Mouse (Mus musculus): ENCODE results near the gene Fscn2. TPM values are rescaled to one million over a fixed set of nuclear protein-coding genes. Genes with fewer than 3 reads are reported as not detected.
A peak's percentile ranks its signal among the peaks of the same experiment; 100 is the strongest.

Fscn2 gene
- polyA plus RNA-seq, 1 experiment = not detected

DNA sequence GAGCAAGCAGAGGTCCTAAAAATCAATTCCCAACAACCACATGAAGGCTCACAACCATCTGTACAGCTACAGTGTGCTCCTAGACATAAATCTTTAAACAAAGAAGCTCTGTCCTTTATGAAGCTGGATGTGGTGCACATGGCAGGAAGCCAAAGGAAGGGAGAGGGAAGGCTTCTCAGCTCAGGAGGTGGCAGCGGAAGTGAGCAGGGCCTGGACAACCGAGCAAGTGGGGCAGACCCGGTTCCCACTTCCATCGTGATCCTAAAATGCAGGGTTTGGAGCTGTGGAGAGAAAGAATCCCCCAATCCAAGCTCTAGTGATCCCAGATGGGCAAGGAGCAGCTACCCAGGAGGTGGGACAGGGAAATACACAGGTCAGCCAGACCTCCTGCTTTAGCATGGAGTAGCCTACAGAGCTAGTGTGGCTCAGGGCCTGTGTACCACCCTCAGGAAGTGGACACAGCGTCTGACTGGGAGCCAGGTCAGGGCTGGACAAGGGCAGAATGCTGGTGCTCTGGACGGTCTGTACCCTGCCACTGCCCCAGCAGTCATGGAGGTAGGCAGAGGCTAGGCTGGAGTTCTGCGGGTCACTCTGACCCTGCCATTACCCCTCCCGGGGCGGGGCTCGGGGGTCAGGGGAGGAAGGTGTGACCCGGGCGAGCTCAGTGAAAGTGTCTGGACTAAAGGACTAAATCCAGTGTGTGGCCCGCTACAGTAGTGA, 8.6 kb upstream of the Fscn2 start:
- Histone ChIP-seq H3K4me3 (replicated peaks; ENCODE audit: control insufficient read depth, low read depth, low read length) (no peak overlapping the region), H3K4me1 (ENCODE audit: control insufficient read depth, insufficient read depth, low read length) (peaks cover 8% of the 10 kb centered on the region; the same call in 1 of the 2 replicates), H3K27ac (ENCODE audit: control insufficient read depth, insufficient read depth, low read depth, low read length, poor library complexity) (peak overlapping the region; percentile 88)
- 45% methylated on average over 13 of the region's 13 CpGs for WGBS
- TF ChIP-seq CTCF (IDR thresholded peaks at IDR 0.05; ENCODE audit: control insufficient read depth, insufficient read depth, low read length) (no peak), POLR2A (IDR thresholded peaks at IDR 0.05; ENCODE audit: borderline replicate concordance, control insufficient read depth, low read depth, low read length) (0 out of 2 replicates have a peak, but pooled peaks have one; percentile 14)

DNA sequence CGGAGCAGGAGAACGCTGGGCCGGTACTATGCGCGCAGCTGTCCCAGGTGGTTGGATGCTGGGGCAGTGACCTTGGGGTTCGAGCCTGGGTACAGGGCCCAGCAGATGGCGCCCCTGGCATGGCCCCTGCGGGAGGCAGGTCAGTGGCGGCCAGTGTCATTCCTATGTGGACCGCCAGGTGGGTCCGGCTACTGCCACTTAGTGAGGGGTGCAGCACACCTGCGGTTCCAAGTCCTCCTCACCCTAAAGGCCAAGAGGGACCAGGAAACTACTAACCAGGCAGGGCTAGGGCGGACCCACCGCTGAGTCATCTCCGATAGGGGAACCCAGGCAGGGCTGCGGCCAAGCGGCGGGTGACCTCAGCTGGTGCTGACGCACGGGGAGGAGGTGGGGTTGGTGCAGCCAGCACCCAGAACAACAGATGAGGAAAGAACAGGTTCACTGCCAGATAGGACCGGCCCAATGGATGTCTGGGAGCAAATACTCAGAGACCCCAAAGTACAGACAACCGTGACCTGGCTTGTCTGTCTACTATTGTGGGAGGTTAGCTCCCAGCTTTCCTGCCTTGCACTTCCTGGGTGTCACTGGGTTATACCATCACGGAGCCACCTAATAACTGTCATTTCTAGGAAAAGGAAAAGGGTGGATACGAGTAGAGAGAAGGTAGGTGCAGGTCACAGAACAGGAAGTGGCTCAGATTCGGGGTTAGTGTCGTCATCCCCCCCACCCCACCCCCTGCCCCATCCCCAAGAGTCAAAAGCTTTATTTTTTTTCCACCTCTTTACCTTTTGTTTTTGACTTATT, 7.6 kb upstream of the Fscn2 start:
- TF ChIP-seq CTCF (IDR thresholded peaks at IDR 0.05; ENCODE audit: control insufficient read depth, insufficient read depth, low read length) (peak; percentile 78), POLR2A (IDR thresholded peaks at IDR 0.05; ENCODE audit: borderline replicate concordance, control insufficient read depth, low read depth, low read length) (peak; percentile 80)
- WGBS = 2% methylated on average over 26 of the region's 26 CpGs
- peaks cover 8% of the 10 kb centered on the region; the same call in 1 of the 2 replicates for H3K4me1 ChIP-seq (ENCODE audit: control insufficient read depth, insufficient read depth, low read length)
- peak overlapping the region; percentile 25 for H3K4me3 ChIP-seq (replicated peaks; ENCODE audit: control insufficient read depth, low read depth, low read length)
- peak overlapping the region; percentile 88 for H3K27ac ChIP-seq (ENCODE audit: control insufficient read depth, insufficient read depth, low read depth, low read length, poor library complexity)

DNA sequence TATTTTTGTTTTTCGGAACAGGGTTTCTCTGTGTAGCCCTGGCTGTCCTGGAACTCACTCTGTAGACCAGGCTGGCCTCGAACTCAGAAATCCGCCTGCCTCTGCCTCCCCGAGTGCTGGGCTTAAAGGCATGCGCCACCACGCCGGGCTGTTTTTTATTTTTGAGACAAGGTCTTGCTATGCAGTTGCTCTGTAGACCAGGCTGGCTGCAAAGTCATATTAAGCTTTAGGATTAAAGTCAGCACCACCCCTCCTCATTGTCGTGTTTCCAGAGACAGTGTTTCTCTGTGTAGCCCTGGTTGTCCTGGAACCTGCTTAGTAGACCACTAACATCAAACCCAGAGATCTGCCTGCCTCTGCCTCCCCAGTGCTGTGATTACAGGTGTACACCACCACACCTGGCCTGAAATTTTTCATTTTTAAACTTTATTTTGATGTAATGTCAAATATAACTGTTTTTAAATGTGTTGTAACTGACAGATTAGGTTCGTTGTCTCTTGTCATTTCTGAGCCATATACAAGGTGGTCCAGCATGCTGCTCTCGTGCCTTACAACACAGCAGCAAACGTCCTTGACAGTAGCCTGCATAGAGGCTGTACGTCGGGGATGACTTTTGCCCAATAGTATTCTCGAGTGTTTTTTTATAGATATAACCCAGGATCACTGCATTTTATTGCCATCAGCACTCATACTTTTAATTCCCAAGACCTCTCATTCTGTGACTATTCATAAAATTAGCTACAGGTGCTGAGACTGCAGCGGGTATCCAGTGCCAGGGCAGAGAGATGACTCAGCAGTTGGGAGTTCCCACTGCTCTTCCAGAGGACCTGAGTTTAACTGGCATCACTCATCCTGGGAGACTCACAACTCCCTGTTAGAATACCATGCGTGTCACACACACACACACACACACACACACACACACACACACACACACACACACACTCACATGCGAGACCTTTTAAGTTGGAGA, 6.7 kb upstream of the Fscn2 start:
- Histone ChIP-seq H3K4me3 (replicated peaks; ENCODE audit: control insufficient read depth, low read depth, low read length) (no peak overlapping the region), H3K4me1 (ENCODE audit: control insufficient read depth, insufficient read depth, low read length) (peaks cover 8% of the 10 kb centered on the region; the same call in 1 of the 2 replicates), H3K27ac (ENCODE audit: control insufficient read depth, insufficient read depth, low read depth, low read length, poor library complexity) (peak overlapping the region; percentile 77)
- WGBS = 75% methylated on average over 17 of the region's 17 CpGs
- TF ChIP-seq CTCF (IDR thresholded peaks at IDR 0.05; ENCODE audit: control insufficient read depth, insufficient read depth, low read length) (no peak), POLR2A (IDR thresholded peaks at IDR 0.05; ENCODE audit: borderline replicate concordance, control insufficient read depth, low read depth, low read length) (no peak)

DNA sequence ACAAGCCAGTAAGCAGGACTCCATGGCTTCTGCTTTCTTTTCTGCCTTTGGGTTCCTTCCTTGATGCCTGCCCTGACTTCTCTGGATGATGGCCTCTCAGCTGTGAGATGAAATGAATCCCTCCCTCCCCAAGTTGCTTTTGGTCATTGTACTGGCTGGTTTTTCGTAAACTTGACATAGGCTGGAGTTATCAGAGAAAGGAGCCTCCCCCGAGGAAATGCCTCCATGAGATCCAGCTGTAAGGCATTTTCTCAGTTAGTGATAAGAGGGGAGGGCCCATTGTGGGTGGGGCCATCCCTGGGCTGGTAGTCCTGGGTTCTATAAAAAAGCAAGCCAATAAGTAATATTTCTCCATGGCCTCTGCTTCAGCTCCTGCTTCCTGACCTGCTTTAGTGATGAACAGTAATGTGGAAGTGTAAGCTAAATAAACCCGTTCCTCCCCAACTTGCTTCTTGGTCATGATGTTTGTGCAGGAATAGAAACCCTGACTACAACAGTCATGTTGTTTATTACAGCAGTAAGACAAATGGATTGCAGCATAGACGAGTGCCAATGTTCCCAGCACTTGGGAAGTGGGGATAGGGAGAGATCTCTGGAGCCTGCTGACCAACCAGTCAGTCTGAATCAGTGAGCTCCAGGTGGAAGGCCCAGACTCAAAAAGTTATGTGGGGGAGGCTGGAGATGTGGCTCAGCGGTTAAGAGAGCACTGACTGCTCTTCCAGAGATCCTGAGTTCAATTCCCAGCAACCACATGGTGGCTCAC, 5.9 kb upstream of the Fscn2 start:
- WGBS = 64% methylated on average over 5 of the region's 5 CpGs
- peak overlapping the region; percentile 56 for H3K27ac ChIP-seq (ENCODE audit: control insufficient read depth, insufficient read depth, low read depth, low read length, poor library complexity)
- TF ChIP-seq CTCF (IDR thresholded peaks at IDR 0.05; ENCODE audit: control insufficient read depth, insufficient read depth, low read length) (no peak), POLR2A (IDR thresholded peaks at IDR 0.05; ENCODE audit: borderline replicate concordance, control insufficient read depth, low read depth, low read length) (no peak)
- peaks cover 8% of the 10 kb centered on the region; the same call in 1 of the 2 replicates for H3K4me1 ChIP-seq (ENCODE audit: control insufficient read depth, insufficient read depth, low read length)
- H3K4me3 ChIP-seq (replicated peaks; ENCODE audit: control insufficient read depth, low read depth, low read length) = no peak overlapping the region

DNA sequence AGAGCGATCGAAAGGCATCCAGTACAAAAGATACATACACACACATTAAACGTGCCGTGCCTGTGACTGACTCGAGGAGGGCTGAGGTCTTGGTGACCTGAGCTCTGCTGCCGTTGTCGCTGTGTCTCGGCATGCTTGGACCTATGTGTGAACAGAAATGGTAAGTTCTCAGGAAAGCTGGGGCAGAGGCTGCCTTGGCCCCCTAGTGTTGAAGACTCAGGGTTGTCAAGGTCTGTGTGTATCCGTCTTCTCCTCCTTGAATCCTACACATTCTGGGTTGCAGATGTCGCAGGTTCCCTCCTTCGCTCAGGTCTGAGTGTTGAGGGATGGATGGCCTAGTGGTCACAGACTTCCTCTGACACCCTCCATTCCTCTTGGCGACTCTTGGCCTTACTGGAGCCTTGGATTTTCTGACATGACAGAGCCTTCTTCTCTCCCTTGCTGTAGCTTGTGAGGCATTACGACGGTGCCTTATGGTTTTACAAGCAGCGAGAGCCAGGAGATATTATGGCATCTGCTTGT, 5.0 kb upstream of the Fscn2 start:
- Histone ChIP-seq H3K4me1 (ENCODE audit: control insufficient read depth, insufficient read depth, low read length) (peaks cover 7% of the 10 kb centered on the region; the same call in 1 of the 2 replicates), H3K4me3 (replicated peaks; ENCODE audit: control insufficient read depth, low read depth, low read length) (no peak overlapping the region), H3K27ac (ENCODE audit: control insufficient read depth, insufficient read depth, low read depth, low read length, poor library complexity) (no peak overlapping the region)
- 91% methylated on average over 15 of the region's 15 CpGs for WGBS
- no peak for TF ChIP-seq POLR2A (IDR thresholded peaks at IDR 0.05; ENCODE audit: borderline replicate concordance, control insufficient read depth, low read depth, low read length)

DNA sequence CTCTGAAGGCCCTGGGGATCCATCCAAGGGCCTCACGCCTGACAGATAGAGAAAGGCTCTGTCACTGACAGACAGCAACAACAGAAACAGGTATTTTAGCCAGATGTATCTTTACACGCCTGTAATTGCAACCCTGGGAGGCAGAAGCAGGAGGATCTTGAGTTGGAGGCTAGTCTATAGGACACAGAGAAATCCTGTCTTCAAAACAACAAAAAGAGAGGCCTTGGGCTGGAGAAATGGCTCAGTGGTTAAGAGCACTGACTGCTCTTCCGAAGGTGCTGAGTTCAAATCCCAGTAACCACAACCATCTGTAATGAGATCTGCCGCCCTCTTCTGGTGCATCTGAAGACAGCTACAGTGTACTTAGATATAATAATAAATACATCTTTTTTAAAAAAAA, 4.4 kb upstream of the Fscn2 start:
- Histone ChIP-seq H3K4me3 (replicated peaks; ENCODE audit: control insufficient read depth, low read depth, low read length) (no peak overlapping the region), H3K4me1 (ENCODE audit: control insufficient read depth, insufficient read depth, low read length) (peaks cover 7% of the 10 kb centered on the region; the same call in 1 of the 2 replicates), H3K27ac (ENCODE audit: control insufficient read depth, insufficient read depth, low read depth, low read length, poor library complexity) (no peak overlapping the region)
- TF ChIP-seq CTCF (IDR thresholded peaks at IDR 0.05; ENCODE audit: control insufficient read depth, insufficient read depth, low read length) (no peak), POLR2A (IDR thresholded peaks at IDR 0.05; ENCODE audit: borderline replicate concordance, control insufficient read depth, low read depth, low read length) (no peak)
- WGBS = 86% methylated on average over 4 of the region's 4 CpGs

DNA sequence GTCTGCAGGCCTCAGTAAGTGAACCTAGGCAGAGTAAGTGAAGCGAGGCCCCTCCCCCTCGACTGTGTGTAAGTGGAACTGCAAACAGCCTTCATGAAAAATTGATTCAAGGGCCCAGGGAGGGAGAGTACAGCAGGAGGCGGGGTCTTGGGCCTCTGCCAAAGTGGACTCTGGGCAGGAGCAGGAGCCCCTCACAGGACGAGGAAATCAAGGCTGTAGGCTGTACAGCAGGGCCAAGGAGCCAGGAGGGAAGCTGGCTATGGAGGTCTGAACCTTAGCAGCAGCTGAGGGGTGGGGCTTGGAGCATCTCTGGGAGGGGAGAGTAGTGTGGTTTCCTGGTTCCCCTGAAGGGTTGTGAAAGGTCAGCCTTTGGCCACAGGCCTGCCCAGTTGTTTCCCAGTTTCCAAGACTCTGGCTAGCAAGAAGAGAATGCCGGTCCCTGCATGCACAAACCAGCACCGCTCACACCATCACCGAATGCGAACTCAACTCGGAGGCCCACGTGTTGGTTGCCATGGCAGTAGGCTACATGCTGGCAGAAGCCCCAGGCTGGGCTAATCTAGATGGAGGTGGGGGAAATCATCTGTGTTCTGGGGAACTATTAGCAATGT, 3.4 kb upstream of the Fscn2 start:
- TF ChIP-seq CTCF (IDR thresholded peaks at IDR 0.05; ENCODE audit: control insufficient read depth, insufficient read depth, low read length) (0 out of 2 replicates have a peak, but pooled peaks have one; percentile 0), POLR2A (IDR thresholded peaks at IDR 0.05; ENCODE audit: borderline replicate concordance, control insufficient read depth, low read depth, low read length) (no peak)
- 15% methylated on average over 10 of the region's 10 CpGs for WGBS
- Histone ChIP-seq H3K27ac (ENCODE audit: control insufficient read depth, insufficient read depth, low read depth, low read length, poor library complexity) (peak overlapping the region; percentile 26), H3K4me3 (replicated peaks; ENCODE audit: control insufficient read depth, low read depth, low read length) (no peak overlapping the region), H3K4me1 (ENCODE audit: control insufficient read depth, insufficient read depth, low read length) (peaks cover 5% of the 10 kb centered on the region; the same call in 1 of the 2 replicates)

Measured in bone marrow, adult 2 months (tissue).